Mouse (Mus musculus): ENCODE results near the gene Upk3a.

DNA sequence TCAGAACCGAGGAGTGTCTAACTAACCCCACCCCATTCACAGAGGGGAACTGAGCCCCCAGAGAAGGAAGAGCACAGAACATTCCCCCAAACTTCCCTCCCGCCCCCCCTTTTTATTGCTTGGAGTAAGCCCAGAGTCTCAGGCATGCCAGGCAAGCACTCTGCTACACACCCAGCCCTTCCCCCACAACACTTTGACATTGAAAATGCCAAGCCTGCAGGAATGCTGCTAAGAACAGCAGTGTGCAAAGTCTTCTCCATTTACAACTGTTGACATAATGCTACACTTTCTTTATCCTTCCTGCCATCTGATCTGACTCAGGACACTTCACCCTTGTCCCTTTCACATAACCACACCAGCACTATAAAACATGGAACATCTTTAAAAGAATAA lies 4.3 kb upstream of the Upk3a start:
- no peak for TF ChIP-seq POLR2A (IDR thresholded peaks at IDR 0.05; ENCODE audit: control insufficient read depth, extremely low read depth, insufficient read depth, low read length, poor library complexity)
- no peak for TF ChIP-seq CTCF (IDR thresholded peaks at IDR 0.05; ENCODE audit: borderline replicate concordance, control insufficient read depth, extremely low read depth, insufficient read depth, low read length, poor library complexity)

Measured in thymus, adult 2 months (tissue).